Mouse (Mus musculus) forebrain, embryonic 12.5 days (tissue): ENCODE data around the gene Ift27. TPM values are rescaled to one million over a fixed set of nuclear protein-coding genes. Genes with fewer than 3 reads are reported as not detected.

Source experiments
- ATAC-seq: fragments of 200-750 bp; cut with Nextera tagmentation; 2 replicates; pipeline ENCODE4 v1.8.0; 2017; ENCODE audit warnings: moderate TSS enrichment; ENCODE audit not compliant: low FRiP score
- H3K27ac ChIP-seq: fragments of 300-500 bp; sonication (generic); 2 replicates; pipeline ENCODE4 v1.5.1; 2016; ENCODE audit warnings: mild to moderate bottlenecking
- H3K27me3 ChIP-seq: fragments of 300-500 bp; sonication (generic); 2 replicates; pipeline ENCODE4 v1.6.1; 2016; ENCODE audit warnings: mild to moderate bottlenecking
- H3K36me3 ChIP-seq: fragments of 300-500 bp; sonication (generic); replicated peaks from 2 replicates; pipeline ENCODE4 v1.6.1; 2016; ENCODE audit warnings: mild to moderate bottlenecking
- H3K4me1 ChIP-seq: fragments of 300-500 bp; sonication (generic); 2 replicates; pipeline ENCODE4 v1.6.1; 2016
- H3K4me2 ChIP-seq: fragments of 300-500 bp; sonication (generic); 2 replicates; pipeline ENCODE4 v1.6.1; 2016; ENCODE audit warnings: mild to moderate bottlenecking, moderate library complexity
- H3K4me3 ChIP-seq: fragments of 300-500 bp; sonication (generic); replicated peaks from 2 replicates; pipeline ENCODE4 v1.5.1; 2016; ENCODE audit warnings: mild to moderate bottlenecking
- H3K9ac ChIP-seq: fragments of 300-500 bp; sonication (generic); 2 replicates; pipeline ENCODE4 v1.6.1; 2016; ENCODE audit warnings: mild to moderate bottlenecking
- H3K9me3 ChIP-seq: fragments of 300-500 bp; sonication (generic); 2 replicates; pipeline ENCODE4 v1.6.1; 2016
- WGBS: fragments of 180-500 bp; shearing (Covaris S2); methylation state at CpG from one replicate; pipeline ENCODE4 v1.1.7; 2016; 5-methylcytosine and 5-hydroxymethylcytosine counted together
- polyA plus RNA-seq: library from polyadenylated mRNA; unstranded; fragments of >200 nt; fragmentation: Nextera tagmentation; extraction: Ambion mirVana; gene quantifications from 2 replicates; pipeline ENCODE4 v1.2.1, GENCODE M21; 2016

Ift27 gene
- polyA plus RNA-seq, 1 experiment from 2014 or later = 127 TPM

GRCm38 (mm10) chr15:78186906-78187305 lies 13.0 kb upstream of the Ift27 start:
- 64% methylated on average over 5 of the region's 5 CpGs for WGBS

GRCm38 (mm10) chr15:78185609-78186008 lies 11.7 kb upstream of the Ift27 start:
- Histone ChIP-seq H3K4me3 (no peak overlapping the region), H3K9ac (no peak overlapping the region), H3K36me3 (no peaks in the 10 kb centered on the region), H3K4me2 (no peak overlapping the region), H3K4me1 (peaks cover 29% of the 10 kb centered on the region), H3K27ac (no peak overlapping the region), H3K27me3 (peaks cover 9% of the 10 kb centered on the region; the same call in 1 of the 2 replicates), H3K9me3 (no peaks in the 10 kb centered on the region)
- ATAC-seq = no peak
- 94% methylated on average over 4 of the region's 4 CpGs for WGBS

More at GRCm38 (mm10) chr15:78186906-78187305, 13.0 kb upstream of the Ift27 start:
- Histone ChIP-seq H3K4me3 (no peak overlapping the region), H3K9me3 (no peaks in the 10 kb centered on the region), H3K27ac (no peak overlapping the region), H3K9ac (no peak overlapping the region), H3K36me3 (no peaks in the 10 kb centered on the region), H3K4me2 (no peak overlapping the region), H3K27me3 (peaks cover 9% of the 10 kb centered on the region; the same call in 1 of the 2 replicates), H3K4me1 (peaks cover 19% of the 10 kb centered on the region)
- no peak for ATAC-seq

GRCm38 (mm10) chr15:78184855-78185254 lies 10.9 kb upstream of the Ift27 start:
- peaks cover 9% of the 10 kb centered on the region; the same call in 1 of the 2 replicates for H3K27me3 ChIP-seq
- ATAC-seq = peak; percentile 80
- H3K4me3 ChIP-seq = no peak overlapping the region
- no peaks in the 10 kb centered on the region for H3K36me3 ChIP-seq
- H3K27ac ChIP-seq = no peak overlapping the region
- H3K9me3 ChIP-seq = no peaks in the 10 kb centered on the region
- H3K4me2 ChIP-seq = 0 out of 2 replicates have a peak overlapping the region, but pooled peaks have one; percentile 0
- H3K9ac ChIP-seq = peak overlapping the region; percentile 36; the same call in 1 of the 2 replicates
- peaks cover 29% of the 10 kb centered on the region for H3K4me1 ChIP-seq
- WGBS = 2% methylated on average over 10 of the region's 10 CpGs

GRCm38 (mm10) chr15:78181701-78182405 lies 7.9 kb upstream of the Ift27 start:
- peak overlapping the region; percentile 32 for H3K4me2 ChIP-seq
- no peaks in the 10 kb centered on the region for H3K36me3 ChIP-seq
- 22% methylated on average over 8 of the region's 8 CpGs for WGBS
- H3K27me3 ChIP-seq = peaks cover 9% of the 10 kb centered on the region; the same call in 1 of the 2 replicates
- peak; percentile 60 for ATAC-seq
- no peak overlapping the region for H3K4me3 ChIP-seq
- H3K27ac ChIP-seq = peak overlapping the region; percentile 91
- H3K4me1 ChIP-seq = peaks cover 43% of the 10 kb centered on the region
- H3K9me3 ChIP-seq = no peaks in the 10 kb centered on the region
- H3K9ac ChIP-seq = 0 out of 2 replicates have a peak overlapping the region, but pooled peaks have one; percentile 25

GRCm38 (mm10) chr15:78179775-78180174 lies 5.9 kb upstream of the Ift27 start:
- Histone ChIP-seq H3K36me3 (no peaks in the 10 kb centered on the region), H3K9ac (no peak overlapping the region), H3K27me3 (peaks cover 3% of the 10 kb centered on the region; the same call in 1 of the 2 replicates), H3K27ac (no peak overlapping the region), H3K4me3 (no peak overlapping the region), H3K4me1 (peaks cover 43% of the 10 kb centered on the region), H3K9me3 (no peaks in the 10 kb centered on the region), H3K4me2 (no peak overlapping the region)
- ATAC-seq = no peak
- 67% methylated on average over 3 of the region's 3 CpGs for WGBS

GRCm38 (mm10) chr15:78178397-78178796 lies 4.5 kb upstream of the Ift27 start:
- Histone ChIP-seq H3K27me3 (peaks cover 3% of the 10 kb centered on the region; the same call in 1 of the 2 replicates), H3K27ac (no peak overlapping the region), H3K4me3 (no peak overlapping the region), H3K9ac (no peak overlapping the region), H3K9me3 (no peaks in the 10 kb centered on the region), H3K4me2 (no peak overlapping the region; the same call in 1 of the 2 replicates), H3K4me1 (peaks cover 40% of the 10 kb centered on the region), H3K36me3 (no peaks in the 10 kb centered on the region)
- WGBS = 7% methylated on average over 9 of the region's 9 CpGs
- ATAC-seq = no peak

- 75% methylated on average over 10 of the region's 10 CpGs for WGBS
- Histone ChIP-seq H3K4me3 (no peak overlapping the region), H3K9me3 (no peaks in the 10 kb centered on the region), H3K4me2 (no peak overlapping the region), H3K27ac (no peak overlapping the region), H3K9ac (no peak overlapping the region), H3K4me1 (peaks cover 48% of the 10 kb centered on the region), H3K36me3 (no peaks in the 10 kb centered on the region), H3K27me3 (no peaks in the 10 kb centered on the region; the same call in 1 of the 2 replicates)
- no peak for ATAC-seq
Observed at GRCm38 (mm10) chr15:78177257-78177656, 3.4 kb upstream of the Ift27 start.

GRCm38 (mm10) chr15:78174887-78175245 lies 959 bp upstream of the Ift27 start:
- H3K4me1 ChIP-seq = peaks cover 40% of the 10 kb centered on the region
- peak overlapping the region; percentile 54 for H3K9ac ChIP-seq
- H3K4me3 ChIP-seq = peak overlapping the region; percentile 72
- WGBS = 72% methylated on average over 6 of the region's 6 CpGs
- H3K9me3 ChIP-seq = no peaks in the 10 kb centered on the region
- peak overlapping the region; percentile 69; the same call in 1 of the 2 replicates for H3K27ac ChIP-seq
- 0 out of 2 replicates have a peak, but pooled peaks cover 4% of the 10 kb centered on the region for H3K36me3 ChIP-seq
- no peak for ATAC-seq
- H3K27me3 ChIP-seq = no peaks in the 10 kb centered on the region
- H3K4me2 ChIP-seq = peak overlapping the region; percentile 90

GRCm38 (mm10) chr15:78172899-78173817 lies 749 bp downstream of the Ift27 start:
- ATAC-seq = no peak; the same call in 1 of the 2 replicates

GRCm38 (mm10) chr15:78172256-78172898 lies 1.5 kb downstream of the Ift27 start:
- 76% methylated on average over 11 of the region's 11 CpGs for WGBS
- H3K36me3 ChIP-seq = peaks cover 14% of the 10 kb centered on the region; the same call in 1 of the 2 replicates
- no peaks in the 10 kb centered on the region for H3K27me3 ChIP-seq
- H3K9ac ChIP-seq = peak overlapping the region; percentile 86; the same call in 1 of the 2 replicates
- H3K27ac ChIP-seq = no peak overlapping the region
- peaks cover 26% of the 10 kb centered on the region for H3K4me1 ChIP-seq
- peak overlapping the region; percentile 90 for H3K4me2 ChIP-seq
- peak overlapping the region; percentile 72 for H3K4me3 ChIP-seq
- H3K9me3 ChIP-seq = no peaks in the 10 kb centered on the region
- ATAC-seq = no peak

More at GRCm38 (mm10) chr15:78172899-78173817, 749 bp downstream of the Ift27 start:
- 26% methylated on average over 26 of the region's 26 CpGs for WGBS
- Histone ChIP-seq H3K27ac (peak overlapping the region; percentile 46; the same call in 1 of the 2 replicates), H3K9me3 (no peaks in the 10 kb centered on the region), H3K27me3 (no peaks in the 10 kb centered on the region), H3K4me3 (peak overlapping the region; percentile 72), H3K4me1 (peaks cover 33% of the 10 kb centered on the region), H3K4me2 (peak overlapping the region; percentile 90), H3K36me3 (0 out of 2 replicates have a peak, but pooled peaks cover 9% of the 10 kb centered on the region), H3K9ac (peak overlapping the region; percentile 86)

- Histone ChIP-seq H3K36me3 (peaks cover 21% of the 10 kb centered on the region), H3K4me3 (no peak overlapping the region), H3K4me1 (peaks cover 26% of the 10 kb centered on the region), H3K9ac (no peak overlapping the region), H3K9me3 (no peaks in the 10 kb centered on the region), H3K27me3 (no peaks in the 10 kb centered on the region), H3K4me2 (no peak overlapping the region), H3K27ac (no peak overlapping the region)
- ATAC-seq = no peak
- WGBS = 92% methylated on average over 10 of the region's 10 CpGs
Observed at GRCm38 (mm10) chr15:78171651-78172050, 2.3 kb downstream of the Ift27 start.
